Mouse (Mus musculus) MEL (cell line): ENCODE data around the gene Crybg3. TPM values are rescaled to one million over a fixed set of nuclear protein-coding genes. Genes with fewer than 3 reads are reported as not detected.
A peak's percentile ranks its signal among the peaks of the same experiment; 100 is the strongest.

Source experiments
- DNase-seq: peaks from one replicate; pipeline ENCODE4 v3.0.0; 2011; ENCODE audit warnings: low read depth, low spot score
- H3K27ac ChIP-seq: 2 replicates; pipeline ENCODE4 v1.5.1; 2012; ENCODE audit warnings: low read depth, mild to moderate bottlenecking, control low read depth, low read length, moderate library complexity; ENCODE audit not compliant: control insufficient read depth
- H3K27me3 ChIP-seq, 2 experiments: fragments of 150-350 bp in 1 of 2; sonication (generic) in 1 of 2; 2 replicates each; pipeline ENCODE4 v1.6.1; 2012; ENCODE audit warnings: low read length in 2 of 2, mild to moderate bottlenecking in 2 of 2, improper control_type of control experiment in 1 of 2, moderate library complexity in 1 of 2; ENCODE audit not compliant: insufficient read depth in 2 of 2, control insufficient read depth in 1 of 2
- H3K36me3 ChIP-seq, 2 experiments: 2 replicates each; pipeline ENCODE4 v1.6.1; 2012 to 2014; ENCODE audit warnings: low read length in 2 of 2, improper control_type of control experiment in 1 of 2, inconsistent platforms in 1 of 2, mild to moderate bottlenecking in 1 of 2; ENCODE audit not compliant: insufficient read depth in 2 of 2, control insufficient read depth in 1 of 2
- H3K4me1 ChIP-seq, 2 experiments: fragments of 150-350 bp in 1 of 2; sonication (generic) in 1 of 2; 2 replicates each; pipeline ENCODE4 v1.6.1; 2012; ENCODE audit warnings: low read length in 2 of 2, improper control_type of control experiment in 1 of 2, mild to moderate bottlenecking in 1 of 2; ENCODE audit not compliant: insufficient read depth in 2 of 2, control insufficient read depth in 1 of 2
- H3K4me3 ChIP-seq, 2 experiments: fragments of 150-350 bp in 1 of 2; sonication (generic) in 1 of 2; 2 replicates each; pipeline ENCODE4 v1.5.1; 2012; ENCODE audit warnings: low read depth in 2 of 2, low read length in 2 of 2, mild to moderate bottlenecking in 2 of 2, moderate library complexity in 2 of 2, control low read depth in 1 of 2, improper control_type of control experiment in 1 of 2; ENCODE audit not compliant: control insufficient read depth in 1 of 2, insufficient read depth in 1 of 2
- H3K79me2 ChIP-seq: 2 replicates; pipeline ENCODE4 v1.6.1; 2012; ENCODE audit warnings: mild to moderate bottlenecking, low read length, moderate library complexity; ENCODE audit not compliant: control insufficient read depth, poor library complexity, insufficient read depth
- H3K9ac ChIP-seq: 2 replicates; pipeline ENCODE4 v1.6.1; 2012; ENCODE audit warnings: low read depth, mild to moderate bottlenecking, control low read depth, low read length, moderate library complexity; ENCODE audit not compliant: control insufficient read depth, poor library complexity, severe bottlenecking
- H3K9me3 ChIP-seq: fragments of 150-350 bp; sonication (generic); replicated peaks from 2 replicates; pipeline ENCODE4 v1.6.1; 2012; ENCODE audit warnings: mild to moderate bottlenecking, low read length, improper control_type of control experiment, moderate library complexity; ENCODE audit not compliant: insufficient read depth
- BHLHE40 ChIP-seq: IDR thresholded peaks from 2 replicates; pipeline ENCODE4 v1.6.1; 2012; ENCODE audit warnings: low read depth, mild to moderate bottlenecking, inconsistent platforms, low read length, improper control_type of control experiment, borderline replicate concordance
- CHD1 ChIP-seq: IDR thresholded peaks from 2 replicates; pipeline ENCODE4 v1.6.1; 2012; ENCODE audit warnings: low read depth, mild to moderate bottlenecking, inconsistent platforms, low read length, improper control_type of control experiment
- CHD2 ChIP-seq: IDR thresholded peaks from 2 replicates; pipeline ENCODE4 v1.6.1; 2011; ENCODE audit warnings: low read length, improper control_type of control experiment
- CTCF ChIP-seq, 3 experiments: IDR thresholded peaks in 2 of 3; conservative IDR thresholded peaks in 1 of 3; 2 replicates each; pipeline ENCODE4 v1.5.1; 2011 to 2012; ENCODE audit warnings: low read length in 3 of 3, low read depth in 2 of 3, mild to moderate bottlenecking in 2 of 3, improper control_type of control experiment in 1 of 3, inconsistent platforms in 1 of 3, mixed read lengths in 1 of 3, moderate library complexity in 1 of 3; ENCODE audit not compliant: control insufficient read depth in 1 of 3, insufficient read depth in 1 of 3, poor library complexity in 1 of 3, severe bottlenecking in 1 of 3
- EP300 ChIP-seq, 2 experiments: IDR thresholded peaks; 2 replicates each; pipeline ENCODE4 v1.6.1; 2011; ENCODE audit warnings: improper control_type of control experiment in 2 of 2, low read length in 2 of 2, low read depth in 1 of 2, mild to moderate bottlenecking in 1 of 2
- ETS1 ChIP-seq: IDR thresholded peaks from 2 replicates; pipeline ENCODE4 v1.6.1; 2012; ENCODE audit warnings: low read depth, mild to moderate bottlenecking, inconsistent platforms, low read length, improper control_type of control experiment, moderate library complexity
- GATA1 ChIP-seq: IDR thresholded peaks from 2 replicates; pipeline ENCODE4 v1.6.1; 2011; ENCODE audit warnings: low read depth, low read length, improper control_type of control experiment
- HCFC1 ChIP-seq: IDR thresholded peaks from 2 replicates; pipeline ENCODE4 v1.6.1; 2012; ENCODE audit warnings: low read depth, mild to moderate bottlenecking, inconsistent platforms, low read length, improper control_type of control experiment, moderate library complexity
- KAT2A ChIP-seq: conservative IDR thresholded peaks from 2 replicates; pipeline ENCODE4 v1.6.1; 2012; ENCODE audit warnings: low read depth, low read length, improper control_type of control experiment, inconsistent platforms
- MAFK ChIP-seq: IDR thresholded peaks from 2 replicates; pipeline ENCODE4 v1.6.1; 2011; ENCODE audit warnings: low read depth, mild to moderate bottlenecking, low read length, improper control_type of control experiment, borderline replicate concordance
- MXI1 ChIP-seq: IDR thresholded peaks from 2 replicates; pipeline ENCODE4 v1.6.1; 2011; ENCODE audit warnings: mild to moderate bottlenecking, low read depth, low read length, improper control_type of control experiment
- MYB ChIP-seq: IDR thresholded peaks from 2 replicates; pipeline ENCODE4 v1.6.1; 2011; ENCODE audit warnings: mild to moderate bottlenecking, low read depth, low read length, improper control_type of control experiment
- MYC ChIP-seq: IDR thresholded peaks from 2 replicates; pipeline ENCODE4 v1.6.1; 2011; ENCODE audit warnings: low read depth, mild to moderate bottlenecking, low read length, improper control_type of control experiment, moderate library complexity
- POLR2A ChIP-seq, 2 experiments: IDR thresholded peaks; 2 replicates each; pipeline ENCODE4 v1.6.1; 2011 to 2012; ENCODE audit warnings: low read length in 2 of 2, mild to moderate bottlenecking in 2 of 2, control low read depth in 1 of 2, improper control_type of control experiment in 1 of 2, low read depth in 1 of 2, moderate library complexity in 1 of 2; ENCODE audit not compliant: control insufficient read depth in 1 of 2, insufficient read depth in 1 of 2, poor library complexity in 1 of 2
- POLR2AphosphoS2 ChIP-seq: IDR thresholded peaks from 2 replicates; pipeline ENCODE4 v1.6.1; 2011; ENCODE audit warnings: low read length, improper control_type of control experiment
- POLR2AphosphoS5 ChIP-seq: IDR thresholded peaks from 2 replicates; pipeline ENCODE4 v1.6.1; 2012; ENCODE audit warnings: low read depth, borderline replicate concordance, mild to moderate bottlenecking, inconsistent platforms, low read length, moderate library complexity, mixed read lengths
- RAD21 ChIP-seq: IDR thresholded peaks from 2 replicates; pipeline ENCODE4 v1.6.1; 2011; ENCODE audit warnings: mild to moderate bottlenecking, low read depth, low read length, improper control_type of control experiment
- SIN3A ChIP-seq: IDR thresholded peaks from 2 replicates; pipeline ENCODE4 v1.6.1; 2012; ENCODE audit warnings: low read length, improper control_type of control experiment, inconsistent platforms
- SMC3 ChIP-seq: IDR thresholded peaks from 2 replicates; pipeline ENCODE4 v1.6.1; 2011; ENCODE audit warnings: low read depth, low read length, improper control_type of control experiment
- TAL1 ChIP-seq: IDR thresholded peaks from 2 replicates; pipeline ENCODE4 v1.6.1; 2012; ENCODE audit warnings: mild to moderate bottlenecking, inconsistent platforms, low read length, moderate library complexity, mixed read lengths
- TCF12 ChIP-seq: IDR thresholded peaks from 2 replicates; pipeline ENCODE4 v1.6.1; 2014; ENCODE audit warnings: low read depth, mild to moderate bottlenecking, inconsistent platforms, low read length, improper control_type of control experiment, moderate library complexity
- UBTF ChIP-seq: IDR thresholded peaks from 2 replicates; pipeline ENCODE4 v1.6.1; 2012; ENCODE audit warnings: low read depth, mild to moderate bottlenecking, inconsistent platforms, low read length, improper control_type of control experiment, moderate library complexity, borderline replicate concordance; ENCODE audit not compliant: insufficient read depth
- USF1 ChIP-seq: IDR thresholded peaks from 2 replicates; pipeline ENCODE4 v1.6.1; 2014; ENCODE audit warnings: low read depth, mild to moderate bottlenecking, inconsistent platforms, low read length, improper control_type of control experiment, moderate library complexity
- ZC3H11A ChIP-seq: IDR thresholded peaks from 2 replicates; pipeline ENCODE4 v1.6.1; 2012; ENCODE audit warnings: low read depth, mild to moderate bottlenecking, inconsistent platforms, low read length, improper control_type of control experiment
- ZNF384 ChIP-seq: IDR thresholded peaks from 2 replicates; pipeline ENCODE4 v1.6.1; 2012; ENCODE audit warnings: low read depth, mild to moderate bottlenecking, inconsistent platforms, low read length, improper control_type of control experiment
- polyA plus RNA-seq, 2 experiments: library from polyadenylated mRNA; stranded (reverse) in 1 of 2; unstranded in 1 of 2; fragments of >175 nt in 1 of 2; fragments of >200 nt in 1 of 2; gene quantifications; 2 replicates each; pipeline versions ENCODE4 v1.2.1 to v1.2.4; 2012; ENCODE audit warnings: low replicate concordance in 2 of 2, low read depth in 1 of 2; ENCODE audit not compliant: insufficient read length in 2 of 2, insufficient read depth in 1 of 2, missing spikeins in 1 of 2
- total RNA-seq: library from RNA; depleted of rRNA; stranded (reverse); fragments of 300-350 nt; gene quantifications from 2 replicates; pipeline ENCODE4 v1.2.3, GENCODE M21; 2012

Crybg3 gene
- total and polyA plus RNA-seq, 3 experiments = 0.63 to 0.73 TPM; not detected in 1

GRCm38 (mm10) chr16:59477955-59478354 is 122.8 kb downstream of the Crybg3 start:
- Histone ChIP-seq H3K9ac (no peak overlapping the region), H3K27ac (no peak overlapping the region), H3K9me3 (no peaks in the 10 kb centered on the region), H3K27me3 (no peaks in the 10 kb centered on the region), H3K4me1 (peaks cover 0 to 4% of the 10 kb centered on the region in 2 experiments; a peak in 1 of 4 replicates), H3K79me2 (peaks cover 9% of the 10 kb centered on the region), H3K36me3 (peaks cover 8 to 17% of the 10 kb centered on the region in 2 experiments), H3K4me3 (no peak overlapping the region)
- DNase-seq = peak; percentile 56
- TF ChIP-seq ZC3H11A (no peak), EP300 (IDR thresholded peaks at IDR 0.05; ENCODE audit: low read depth in 1 of 2, low read length in 2 of 2) (peak; percentile 33 to 69; a peak in 3 of 4 replicates), GATA1 (peak; percentile 67), TCF12 (0 out of 2 replicates have a peak, but pooled peaks have one; percentile 6)

DNA sequence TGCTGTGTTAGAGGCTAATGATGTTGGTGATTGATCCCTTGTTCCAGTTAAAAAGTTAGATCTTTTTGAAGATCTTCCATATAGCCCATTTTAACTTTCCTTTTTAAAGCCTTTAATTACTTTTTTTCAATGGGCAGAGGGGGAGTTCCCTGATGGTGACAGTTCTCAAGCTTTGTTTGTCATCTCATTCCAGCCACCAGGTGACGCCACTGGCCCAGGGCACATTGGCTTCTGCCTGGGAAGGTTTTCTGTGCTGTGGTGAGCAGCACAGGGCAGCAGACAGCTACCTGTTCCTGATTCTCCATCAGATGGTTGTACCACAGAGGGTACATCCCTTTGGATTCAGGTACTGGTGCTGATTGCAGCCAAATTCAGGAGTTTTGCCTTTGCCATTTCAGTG is 126.0 kb downstream of the Crybg3 start:
- H3K4me1 ChIP-seq = peaks cover 0 to 4% of the 10 kb centered on the region in 2 experiments; a peak in 3 of 4 replicates
- no peaks in the 10 kb centered on the region for H3K27me3 ChIP-seq
- H3K4me3 ChIP-seq = no peak overlapping the region
- no peak overlapping the region for H3K27ac ChIP-seq
- peaks cover 18% of the 10 kb centered on the region for H3K79me2 ChIP-seq
- TF ChIP-seq ETS1 (no peak), MYC (no peak), SMC3 (peak; percentile 61), POLR2AphosphoS2 (no peak), CTCF (IDR thresholded peaks at IDR 0.05 in 2 of 3, conservative IDR thresholded peaks at IDR 0.05 in 1 of 3; ENCODE audit: control insufficient read depth in 1 of 3, insufficient read depth in 1 of 3, low read depth in 2 of 3, low read length in 3 of 3, poor library complexity in 1 of 3, severe bottlenecking in 1 of 3) (peak; percentile 64 to 75 (median 66)), CHD2 (no peak), MAFK (no peak), ZNF384 (no peak), BHLHE40 (no peak), USF1 (no peak), HCFC1 (no peak), POLR2A (IDR thresholded peaks at IDR 0.05; ENCODE audit: control insufficient read depth in 1 of 2, insufficient read depth in 1 of 2, low read depth in 1 of 2, low read length in 2 of 2, poor library complexity in 1 of 2) (no peak), UBTF (no peak), SIN3A (no peak), GATA1 (no peak), POLR2AphosphoS5 (no peak), MYB (no peak), EP300 (IDR thresholded peaks at IDR 0.05; ENCODE audit: low read depth in 1 of 2, low read length in 2 of 2) (no peak), TCF12 (no peak), CHD1 (no peak), KAT2A (no peak), MXI1 (no peak), TAL1 (no peak), RAD21 (peak; percentile 42)
- no peaks in the 10 kb centered on the region for H3K9me3 ChIP-seq
- H3K36me3 ChIP-seq = peaks cover 2 to 23% of the 10 kb centered on the region in 2 experiments; a peak in 3 of 4 replicates
- H3K9ac ChIP-seq = no peak overlapping the region
- peak; percentile 52 for DNase-seq
